Mouse (Mus musculus) forebrain, embryonic 13.5 days (tissue): ENCODE results near the gene Stac. TPM values are rescaled to one million over a fixed set of nuclear protein-coding genes. Genes with fewer than 3 reads are reported as not detected.

Experiments
- ATAC-seq: fragments of 200-750 bp; cut with Nextera tagmentation; 2 replicates; pipeline ENCODE4 v1.8.0; 2017
- H3K27ac ChIP-seq: fragments of 300-500 bp; sonication (generic); 2 replicates; pipeline ENCODE4 v1.5.1; 2015; ENCODE audit warnings: inconsistent platforms, mild to moderate bottlenecking, moderate library complexity
- H3K27me3 ChIP-seq: fragments of 300-500 bp; sonication (generic); 2 replicates; pipeline ENCODE4 v1.6.1; 2015; ENCODE audit warnings: mild to moderate bottlenecking, inconsistent platforms
- H3K36me3 ChIP-seq: fragments of 300-500 bp; sonication (generic); 2 replicates; pipeline ENCODE4 v1.6.1; 2015; ENCODE audit warnings: mild to moderate bottlenecking, inconsistent platforms; ENCODE audit not compliant: poor library complexity, severe bottlenecking
- H3K4me1 ChIP-seq: fragments of 300-500 bp; sonication (generic); 2 replicates; pipeline ENCODE4 v1.6.1; 2015; ENCODE audit warnings: inconsistent platforms
- H3K4me2 ChIP-seq: fragments of 300-500 bp; sonication (generic); 2 replicates; pipeline ENCODE4 v1.6.1; 2015; ENCODE audit warnings: inconsistent platforms, mild to moderate bottlenecking, moderate library complexity
- H3K4me3 ChIP-seq: fragments of 300-500 bp; sonication (generic); 2 replicates; pipeline ENCODE4 v1.5.1; 2015; ENCODE audit warnings: mild to moderate bottlenecking, inconsistent platforms
- H3K9ac ChIP-seq: fragments of 300-500 bp; sonication (generic); 2 replicates; pipeline ENCODE4 v1.6.1; 2015; ENCODE audit warnings: mild to moderate bottlenecking, inconsistent platforms
- H3K9me3 ChIP-seq: fragments of 300-500 bp; sonication (generic); replicated peaks from 2 replicates; pipeline ENCODE4 v1.6.1; 2016; ENCODE audit warnings: inconsistent platforms
- WGBS: fragments of 180-500 bp; shearing (Covaris S2); methylation state at CpG from one replicate; pipeline ENCODE4 v1.1.7; 2015; 5-methylcytosine and 5-hydroxymethylcytosine counted together
- polyA plus RNA-seq: library from polyadenylated mRNA; unstranded; fragments of >200 nt; fragmentation: Nextera tagmentation; extraction: Ambion mirVana; gene quantifications from 2 replicates; pipeline ENCODE4 v1.2.1, GENCODE M21; 2015

Stac gene
- polyA plus RNA-seq, 1 experiment from 2014 or later: 3.1 TPM

DNA sequence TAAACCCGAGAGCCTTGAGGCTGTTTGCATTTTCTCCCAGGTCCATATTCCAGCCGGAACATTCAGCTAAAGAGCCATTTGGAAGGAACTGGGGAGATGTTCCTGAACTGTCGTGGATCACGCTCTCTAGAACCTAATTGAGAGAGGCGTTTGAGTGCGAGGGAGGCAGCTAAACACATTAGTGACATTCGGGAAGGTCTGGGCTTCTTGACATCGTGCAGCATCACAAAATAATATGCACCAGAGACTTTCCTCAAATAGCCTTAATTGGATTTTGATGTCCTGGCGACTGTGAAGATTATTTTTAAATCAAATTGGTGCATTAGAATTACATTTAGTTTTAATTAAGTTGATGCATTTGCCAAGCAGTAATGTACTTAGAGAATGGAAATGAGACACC, 111.4 kb downstream of the Stac start:
- no peak overlapping the region for H3K27ac ChIP-seq
- H3K4me2 ChIP-seq: no peak overlapping the region
- no peaks in the 10 kb centered on the region for H3K4me1 ChIP-seq
- no peaks in the 10 kb centered on the region for H3K27me3 ChIP-seq
- H3K9ac ChIP-seq: no peak overlapping the region
- no peak for ATAC-seq
- 69% methylated on average over 9 of the region's 9 CpGs for whole genome bisulfite sequencing
- no peaks in the 10 kb centered on the region for H3K36me3 ChIP-seq
- no peak overlapping the region for H3K4me3 ChIP-seq
- no peaks in the 10 kb centered on the region for H3K9me3 ChIP-seq

DNA sequence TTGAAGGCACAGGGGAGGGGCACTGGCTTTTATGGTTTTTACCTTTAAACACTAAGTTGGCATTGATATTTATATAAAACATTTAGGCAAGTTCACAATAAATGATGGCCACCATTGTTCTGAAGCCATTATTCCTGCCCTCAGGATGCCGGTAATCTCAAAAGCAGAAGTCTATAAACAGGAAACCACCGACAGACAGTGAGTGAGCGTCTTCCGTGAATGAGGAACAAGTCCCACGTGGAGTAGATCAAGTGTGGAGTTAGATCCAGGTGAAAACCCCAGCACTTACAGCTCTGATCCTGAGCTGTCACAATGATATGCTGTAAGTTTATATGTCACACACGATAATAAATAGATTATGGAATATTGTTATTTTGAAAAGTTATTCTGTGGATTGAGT, 112.7 kb downstream of the Stac start:
- no peaks in the 10 kb centered on the region for H3K4me1 ChIP-seq
- no peak overlapping the region for H3K4me2 ChIP-seq
- no peaks in the 10 kb centered on the region for H3K36me3 ChIP-seq
- WGBS: 88% methylated on average over 6 of the region's 6 CpGs
- H3K9me3 ChIP-seq: no peaks in the 10 kb centered on the region
- H3K9ac ChIP-seq: no peak overlapping the region
- H3K27ac ChIP-seq: no peak overlapping the region
- no peak for ATAC-seq
- H3K27me3 ChIP-seq: no peaks in the 10 kb centered on the region
- no peak overlapping the region for H3K4me3 ChIP-seq

DNA sequence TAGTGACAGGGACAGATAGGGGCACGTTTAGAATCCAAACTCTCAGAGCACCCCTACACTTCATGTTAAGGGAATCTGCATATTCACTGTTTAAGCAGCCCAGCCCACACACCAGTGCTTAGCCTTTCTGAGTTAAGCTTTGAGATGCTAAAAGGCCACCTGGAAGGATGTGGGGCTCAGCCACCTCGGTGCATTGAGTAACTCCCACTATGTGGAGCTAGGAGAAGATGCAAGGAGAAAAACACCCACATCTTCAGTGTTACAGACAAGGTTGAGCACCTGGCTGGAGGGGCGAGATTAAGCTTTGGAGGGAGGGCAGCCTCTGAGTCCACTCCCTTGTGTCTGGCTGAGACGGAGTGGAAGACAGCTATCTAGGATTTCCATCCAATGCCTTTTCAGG, 114.3 kb downstream of the Stac start:
- no peaks in the 10 kb centered on the region for H3K4me1 ChIP-seq
- no peak overlapping the region for H3K27ac ChIP-seq
- no peak for ATAC-seq
- H3K4me2 ChIP-seq: no peak overlapping the region
- H3K9ac ChIP-seq: no peak overlapping the region
- no peaks in the 10 kb centered on the region for H3K27me3 ChIP-seq
- H3K4me3 ChIP-seq: no peak overlapping the region
- H3K36me3 ChIP-seq: no peaks in the 10 kb centered on the region
- WGBS: 36% methylated on average over 4 of the region's 4 CpGs
- no peaks in the 10 kb centered on the region for H3K9me3 ChIP-seq

DNA sequence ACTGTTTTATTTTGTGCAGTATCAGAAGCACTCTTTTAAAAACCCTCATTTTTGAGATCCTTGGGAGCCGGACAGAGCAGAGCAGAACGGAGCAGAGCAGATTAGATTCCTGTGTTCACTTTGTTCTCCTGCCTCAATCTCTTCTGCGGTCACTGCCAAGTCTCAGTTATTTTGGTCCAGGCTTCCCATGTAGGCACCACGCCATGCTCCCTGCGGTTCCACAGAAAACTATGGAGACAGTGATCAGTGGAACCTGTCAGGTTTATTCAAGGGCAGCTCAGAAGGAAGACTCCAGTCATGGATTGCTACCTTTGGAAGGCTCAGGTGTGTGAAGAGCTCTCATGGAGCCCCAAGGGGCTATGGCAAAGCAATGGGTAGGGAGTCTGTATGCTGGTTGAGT, 116.3 kb downstream of the Stac start:
- Histone ChIP-seq H3K4me1 (no peaks in the 10 kb centered on the region), H3K27me3 (no peaks in the 10 kb centered on the region), H3K36me3 (no peaks in the 10 kb centered on the region), H3K4me3 (no peak overlapping the region), H3K9me3 (no peaks in the 10 kb centered on the region), H3K9ac (no peak overlapping the region), H3K27ac (no peak overlapping the region), H3K4me2 (no peak overlapping the region)
- 89% methylated on average over 5 of the region's 5 CpGs for WGBS
- ATAC-seq: no peak

DNA sequence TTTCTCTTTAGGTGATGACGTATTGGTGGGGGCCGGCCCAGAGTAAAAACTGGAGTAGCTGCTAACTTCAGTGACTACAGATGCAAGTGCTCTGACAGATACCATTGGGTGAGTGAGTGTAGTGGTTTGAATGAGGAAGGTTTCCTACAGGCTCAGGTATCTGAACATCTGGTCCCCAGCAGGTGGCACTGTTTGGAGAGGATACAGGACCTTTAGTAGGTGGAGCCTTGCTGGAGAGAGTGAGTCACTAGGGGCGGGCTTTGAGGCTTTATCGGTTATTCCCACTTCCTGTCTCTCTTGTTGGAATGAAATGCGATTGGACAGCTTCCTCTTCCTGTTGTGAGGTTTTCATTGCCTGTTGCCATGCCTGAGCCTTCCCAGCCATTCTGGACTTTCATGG, 118.5 kb downstream of the Stac start:
- WGBS: 89% methylated on average over 5 of the region's 5 CpGs
- no peak overlapping the region for H3K4me3 ChIP-seq
- no peaks in the 10 kb centered on the region for H3K9me3 ChIP-seq
- no peak overlapping the region for H3K9ac ChIP-seq
- no peaks in the 10 kb centered on the region for H3K36me3 ChIP-seq
- H3K27ac ChIP-seq: no peak overlapping the region
- H3K27me3 ChIP-seq: no peaks in the 10 kb centered on the region
- ATAC-seq: no peak
- H3K4me1 ChIP-seq: no peaks in the 10 kb centered on the region
- H3K4me2 ChIP-seq: no peak overlapping the region

DNA sequence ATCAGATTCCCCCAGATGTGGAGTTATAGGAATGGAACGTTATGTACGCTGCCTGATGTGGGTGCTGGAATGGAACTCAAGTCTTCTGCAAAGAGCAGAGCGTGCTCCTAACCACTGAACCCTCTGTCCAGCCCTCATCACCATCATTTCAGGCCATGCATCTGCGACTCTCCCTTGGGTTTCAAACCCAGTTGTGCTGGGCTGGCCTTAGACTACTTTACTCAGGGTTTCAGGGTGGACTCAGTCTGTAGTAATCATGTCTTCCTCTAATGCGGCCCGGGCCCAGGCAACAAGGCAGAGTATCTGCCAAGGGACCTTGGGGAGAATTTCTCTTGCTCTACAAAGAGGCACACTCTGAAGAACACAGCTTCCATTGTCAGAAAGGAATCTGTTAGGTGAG, 126.0 kb downstream of the Stac start:
- Histone ChIP-seq H3K9me3 (no peaks in the 10 kb centered on the region), H3K36me3 (no peaks in the 10 kb centered on the region), H3K4me3 (no peak overlapping the region), H3K27me3 (no peaks in the 10 kb centered on the region), H3K4me2 (no peak overlapping the region), H3K9ac (no peak overlapping the region), H3K4me1 (no peaks in the 10 kb centered on the region), H3K27ac (no peak overlapping the region)
- no peak for ATAC-seq
- 92% methylated on average over 6 of the region's 6 CpGs for WGBS

DNA sequence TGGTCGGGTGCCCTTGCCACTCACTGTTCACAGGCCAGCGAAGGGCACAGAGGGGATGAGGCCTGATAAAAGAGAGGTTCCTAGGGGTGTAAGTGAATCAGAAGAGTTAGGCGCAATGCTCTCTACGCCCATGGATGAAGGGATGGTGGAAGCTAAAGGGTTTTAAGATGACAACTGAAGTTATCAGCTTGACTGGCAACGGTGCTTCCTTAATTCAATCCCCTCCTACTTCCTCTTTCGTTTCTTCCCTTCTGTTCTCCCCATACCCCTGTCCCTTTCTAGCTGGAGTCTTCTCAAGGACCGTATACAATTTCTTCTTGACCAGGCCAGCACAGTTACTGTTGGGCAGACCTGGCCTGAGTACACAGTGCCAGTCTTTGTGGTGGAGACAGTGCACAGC, 126.9 kb downstream of the Stac start:
- H3K36me3 ChIP-seq: no peaks in the 10 kb centered on the region
- no peak overlapping the region for H3K4me3 ChIP-seq
- no peak for ATAC-seq
- no peaks in the 10 kb centered on the region for H3K9me3 ChIP-seq
- no peaks in the 10 kb centered on the region for H3K4me1 ChIP-seq
- no peak overlapping the region for H3K9ac ChIP-seq
- H3K27ac ChIP-seq: no peak overlapping the region
- H3K4me2 ChIP-seq: no peak overlapping the region
- WGBS: 89% methylated on average over 7 of the region's 7 CpGs
- no peaks in the 10 kb centered on the region for H3K27me3 ChIP-seq

DNA sequence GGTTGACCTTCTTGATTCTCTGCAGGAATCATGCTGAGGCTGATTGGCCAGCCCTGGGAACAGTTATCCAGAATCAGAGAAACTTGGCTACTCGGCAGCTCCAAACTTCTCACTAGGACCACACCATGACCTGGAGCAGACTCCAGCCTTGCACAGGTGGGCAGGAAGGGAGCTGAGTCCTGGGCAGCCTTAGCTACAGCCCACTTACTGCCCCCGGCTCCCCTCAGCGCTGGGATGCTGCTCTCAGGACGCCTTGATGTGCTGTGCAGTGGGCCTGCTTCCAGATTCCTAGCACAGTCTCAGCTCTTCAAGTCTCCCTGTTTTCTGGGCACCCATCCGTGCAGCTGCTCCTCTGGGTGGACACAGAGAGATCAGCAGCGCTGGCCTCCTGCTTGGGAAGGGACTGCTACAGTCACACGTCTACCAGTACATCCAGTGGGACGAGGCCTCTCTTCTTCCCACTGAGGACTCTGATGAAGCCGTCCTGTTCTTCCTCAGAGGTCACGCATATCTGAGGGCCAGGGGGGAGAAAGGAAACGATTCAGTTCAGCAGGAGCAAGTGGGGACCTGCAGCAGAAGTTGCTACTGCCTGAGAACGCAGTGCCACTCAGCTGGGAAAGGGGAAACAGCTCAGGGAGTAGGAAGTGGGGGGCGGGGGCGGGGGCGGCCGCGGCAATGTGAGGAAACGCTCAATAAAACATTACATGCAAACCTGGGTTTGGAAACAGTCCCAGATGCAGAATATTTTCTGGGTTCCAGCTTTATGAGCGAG, 127.7 kb downstream of the Stac start:
- ATAC-seq: no peak
- no peak overlapping the region for H3K4me3 ChIP-seq
- no peaks in the 10 kb centered on the region for H3K4me1 ChIP-seq
- no peak overlapping the region for H3K4me2 ChIP-seq
- no peak overlapping the region for H3K9ac ChIP-seq
- H3K9me3 ChIP-seq: no peaks in the 10 kb centered on the region
- no peaks in the 10 kb centered on the region for H3K36me3 ChIP-seq
- H3K27ac ChIP-seq: no peak overlapping the region
- H3K27me3 ChIP-seq: no peaks in the 10 kb centered on the region
- 74% methylated on average over 19 of the region's 19 CpGs for WGBS

DNA sequence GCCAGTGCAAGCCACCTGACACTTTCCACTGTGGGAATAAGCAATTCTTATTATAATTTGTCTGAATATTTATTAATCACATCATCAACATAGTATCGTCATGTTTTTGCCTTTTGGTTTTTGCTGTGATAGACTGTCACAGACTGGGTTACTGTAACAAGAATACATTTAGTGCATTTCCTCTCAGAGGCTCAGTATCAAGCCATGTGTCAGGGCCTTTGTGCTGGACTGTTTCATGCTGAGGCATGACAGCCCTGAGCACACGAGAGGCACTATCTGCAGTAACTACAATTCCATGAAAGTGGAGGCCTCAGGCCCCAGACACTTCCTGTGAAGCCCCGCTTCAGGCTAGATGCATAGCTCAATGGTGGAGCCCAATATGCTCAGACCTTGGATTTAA, 133.4 kb downstream of the Stac start:
- no peak for ATAC-seq
- H3K27ac ChIP-seq: no peak overlapping the region

DNA sequence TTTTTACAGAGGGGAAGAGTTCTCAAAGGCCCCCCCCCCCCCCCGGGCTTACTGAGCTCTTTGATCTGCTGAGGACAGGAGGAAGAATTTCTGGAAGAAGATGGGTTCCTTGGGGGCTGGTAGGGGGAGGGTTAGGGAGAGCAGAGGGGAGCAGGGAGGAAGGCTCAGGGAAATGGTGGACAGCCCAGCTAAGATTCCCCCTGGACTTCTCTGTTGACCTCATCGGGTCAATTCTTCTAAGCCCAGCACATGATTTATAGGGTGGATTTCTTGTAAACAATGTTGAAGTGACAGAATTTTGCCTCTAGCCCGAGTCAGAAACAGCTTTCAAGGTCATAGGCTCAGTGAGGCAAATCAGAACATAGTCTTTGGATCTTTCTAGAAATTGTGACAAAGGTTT, 137.3 kb downstream of the Stac start:
- Histone ChIP-seq H3K36me3 (no peaks in the 10 kb centered on the region), H3K4me2 (no peak overlapping the region), H3K4me1 (no peaks in the 10 kb centered on the region), H3K9ac (no peak overlapping the region), H3K9me3 (no peaks in the 10 kb centered on the region), H3K4me3 (no peak overlapping the region), H3K27ac (no peak overlapping the region), H3K27me3 (no peaks in the 10 kb centered on the region)
- ATAC-seq: no peak
- 76% methylated on average over 3 of the region's 3 CpGs for WGBS

More for the DNA sequence above, 133.4 kb downstream of the Stac start:
- Histone ChIP-seq H3K4me3 (no peak overlapping the region), H3K36me3 (no peaks in the 10 kb centered on the region), H3K9me3 (no peaks in the 10 kb centered on the region), H3K4me2 (no peak overlapping the region), H3K9ac (no peak overlapping the region), H3K27me3 (no peaks in the 10 kb centered on the region), H3K4me1 (no peaks in the 10 kb centered on the region)
- 76% methylated on average over 3 of the region's 3 CpGs for WGBS

DNA sequence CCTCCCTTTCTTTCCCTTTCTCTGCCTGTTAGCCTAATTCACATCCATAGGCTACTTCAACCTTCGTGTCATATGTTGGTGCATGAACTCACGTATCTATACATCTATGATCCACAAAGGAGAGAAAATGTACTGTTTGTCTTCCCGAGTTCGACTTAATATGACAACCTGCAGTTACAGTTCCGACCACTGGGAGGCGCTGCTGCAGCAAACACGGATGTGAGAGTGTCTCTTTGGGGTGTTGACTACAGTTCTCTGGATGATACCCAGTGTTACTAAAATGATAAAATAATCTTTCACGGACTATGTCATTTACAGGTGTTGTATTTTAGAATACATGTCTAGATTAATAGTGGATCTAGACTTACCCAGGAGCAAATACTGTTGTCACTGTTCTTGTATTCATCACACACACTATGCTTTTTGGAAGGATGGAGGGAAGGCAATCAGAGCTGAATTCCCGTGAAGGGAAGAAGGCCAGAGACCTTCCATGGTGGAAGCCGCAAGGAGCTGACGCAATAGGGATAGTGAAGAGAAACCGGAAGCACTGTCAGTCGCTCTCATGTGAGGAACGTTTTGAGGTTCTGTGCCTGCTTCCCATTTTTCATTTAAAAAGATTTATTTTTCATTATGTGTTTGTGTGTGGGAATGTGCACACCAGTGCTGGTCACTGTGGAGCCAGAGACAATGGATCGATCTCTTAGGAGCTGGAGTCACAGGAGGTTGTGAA, 138.5 kb downstream of the Stac start:
- 61% methylated on average over 15 of the region's 15 CpGs for WGBS
- no peak for ATAC-seq
- Histone ChIP-seq H3K36me3 (no peaks in the 10 kb centered on the region), H3K4me2 (no peak overlapping the region), H3K9ac (no peak overlapping the region), H3K27me3 (no peaks in the 10 kb centered on the region), H3K4me1 (no peaks in the 10 kb centered on the region), H3K9me3 (no peaks in the 10 kb centered on the region), H3K4me3 (no peak overlapping the region), H3K27ac (no peak overlapping the region)

DNA sequence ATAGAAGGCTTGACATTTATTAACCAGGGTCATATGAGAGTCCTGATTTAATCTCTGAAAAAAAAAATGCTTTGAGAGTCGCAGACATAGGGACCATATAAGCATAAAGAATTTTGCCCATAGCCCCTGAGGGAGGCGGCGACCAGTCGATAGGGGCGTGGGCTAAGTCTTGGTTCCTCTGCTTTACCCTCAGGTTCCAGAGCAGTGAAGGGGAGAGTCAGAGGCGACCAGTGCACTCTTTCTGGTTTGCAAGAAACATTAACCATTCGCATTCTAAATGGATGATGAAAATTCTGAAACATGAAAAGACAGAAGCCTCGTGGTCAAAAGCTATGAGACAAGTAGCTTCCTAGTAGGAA, 139.2 kb downstream of the Stac start:
- H3K9ac ChIP-seq: no peak overlapping the region
- 86% methylated on average over 8 of the region's 8 CpGs for WGBS
- H3K27me3 ChIP-seq: no peaks in the 10 kb centered on the region
- H3K4me2 ChIP-seq: no peak overlapping the region
- no peak for ATAC-seq
- no peak overlapping the region for H3K4me3 ChIP-seq
- H3K4me1 ChIP-seq: no peaks in the 10 kb centered on the region
- H3K36me3 ChIP-seq: no peaks in the 10 kb centered on the region
- H3K27ac ChIP-seq: no peak overlapping the region
- no peaks in the 10 kb centered on the region for H3K9me3 ChIP-seq
